In the genomic region with DNA sequence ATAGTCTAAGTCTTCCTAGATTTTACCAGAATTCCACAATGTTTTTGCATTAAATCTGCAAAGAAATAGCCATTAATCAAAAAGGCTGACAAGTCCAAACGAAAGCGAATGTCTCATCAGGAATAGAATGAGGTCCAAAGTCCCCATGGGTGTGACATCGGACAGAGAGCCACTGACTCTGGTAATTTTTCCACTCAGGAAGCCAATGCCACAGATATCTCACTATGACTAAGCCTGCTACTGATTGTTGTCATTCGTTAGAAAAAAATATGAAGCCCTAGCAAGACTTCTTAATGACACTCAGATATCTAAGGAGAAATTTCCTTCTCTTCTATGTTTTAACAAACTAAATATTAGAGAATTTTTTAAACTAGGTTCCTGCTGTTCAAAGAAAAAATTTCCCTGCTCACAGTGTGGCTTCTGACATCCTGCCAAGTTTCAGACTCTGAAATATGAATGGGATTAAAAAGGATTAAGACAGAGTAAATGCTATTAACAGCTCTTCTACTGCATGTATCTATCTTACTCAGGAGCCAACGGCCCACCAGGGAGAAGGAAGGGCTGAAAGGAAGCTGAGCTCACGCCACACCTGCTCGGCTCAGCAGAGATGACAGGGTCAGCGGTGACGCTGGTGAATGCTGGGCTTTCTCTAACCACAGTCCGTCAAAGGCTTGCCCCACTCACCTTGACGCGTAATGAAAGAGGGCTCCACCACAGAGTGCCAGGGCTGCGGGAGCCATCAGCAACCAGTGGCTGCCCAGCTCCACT, we compare ENCODE assay signal across 8 mouse cellular contexts.
A peak's percentile ranks its signal among the peaks of the same experiment; 100 is the strongest.
DNase-seq lines count a peak whose midpoint lies in the region; ATAC-seq and TF ChIP-seq lines count a peak whose summit lies in the region.
"Had no signal": no experiment of that assay in that cellular context is flagged by ENCODE, and none has a peak within 500 bp of the region (broad histone marks: within the 10 kb centered on the region; RNA-seq: fewer than 3 reads in every experiment).

No protein-coding gene starts in this region.

- DNase-seq in lung, embryonic 14.5 days: peak; percentile 45
- no peak for DNase-seq in lung, postnatal 4 days
- peak; percentile 77 for DNase-seq in cerebellum, adult 9-10 months
- DNase-seq in ovary, postnatal 36 days (ENCODE audit: low spot score): no peak
- DNase-seq in urinary bladder, postnatal 14 days (ENCODE audit: low spot score): no peak

- H3K4me3 ChIP-seq in lung, embryonic 14.5 days (ENCODE audit: low read depth, low read length): no peak overlapping the region
- H3K4me3 ChIP-seq in macrophage (ENCODE audit: inconsistent target): no peak overlapping the region
- H3K4me3 ChIP-seq in stomach, embryonic 15.5 days (replicated peaks): no peak overlapping the region

- H3K27me3 ChIP-seq in lung, embryonic 14.5 days (ENCODE audit: insufficient read depth, low read length): no peaks in the 10 kb centered on the region
- 0 out of 2 replicates have a peak, but pooled peaks cover 4% of the 10 kb centered on the region for H3K27me3 ChIP-seq in stomach, embryonic 15.5 days (replicated peaks)

- no peak overlapping the region for H3K9ac ChIP-seq in lung, embryonic 14.5 days
- H3K9ac ChIP-seq in stomach, embryonic 15.5 days: no peak overlapping the region
- H3K9ac ChIP-seq: liver, embryonic 14.5 days had no signal

- no peak overlapping the region for H3K4me2 ChIP-seq in lung, embryonic 14.5 days
- peak overlapping the region; percentile 22 for H3K4me2 ChIP-seq in stomach, embryonic 15.5 days

- H3K79me2 ChIP-seq in macrophage (ENCODE audit: inconsistent target): peaks cover 100% of the 10 kb centered on the region

- ATAC-seq in lung, embryonic 14.5 days (ENCODE audit: insufficient read depth): no peak
- ATAC-seq in stomach, embryonic 15.5 days (ENCODE audit: insufficient read depth, low FRiP score, low read depth): peak; percentile 64; the same call in 1 of the 2 replicates

- H3K9me3 ChIP-seq in lung, embryonic 14.5 days (ENCODE audit: low read depth, low read length): no peaks in the 10 kb centered on the region
- H3K9me3 ChIP-seq in stomach, embryonic 15.5 days: no peaks in the 10 kb centered on the region

- no peaks in the 10 kb centered on the region for H3K36me3 ChIP-seq in lung, embryonic 14.5 days (ENCODE audit: insufficient read depth)
- no peaks in the 10 kb centered on the region for H3K36me3 ChIP-seq in macrophage (ENCODE audit: inconsistent target)
- no peaks in the 10 kb centered on the region for H3K36me3 ChIP-seq in stomach, embryonic 15.5 days

- H3K4me1 ChIP-seq in lung, embryonic 14.5 days (ENCODE audit: insufficient read depth): no peaks in the 10 kb centered on the region
- peaks cover 16% of the 10 kb centered on the region for H3K4me1 ChIP-seq in stomach, embryonic 15.5 days

- no peak for TF ChIP-seq CTCF in lung, embryonic 14.5 days (IDR thresholded peaks at IDR 0.05; ENCODE audit: low read depth)

- 33% methylated on average over 13 of the region's 13 CpGs for WGBS in lung, embryonic 14.5 days
- WGBS in macrophage (ENCODE audit: missing documents): 18% methylated on average over 13 of the region's 13 CpGs
- WGBS in stomach, embryonic 15.5 days: 18% methylated on average over 13 of the region's 13 CpGs

- no peak overlapping the region for H3K27ac ChIP-seq in lung, embryonic 14.5 days (ENCODE audit: low read depth)
- peak overlapping the region; percentile 66 for H3K27ac ChIP-seq in macrophage
- peak overlapping the region; percentile 54 for H3K27ac ChIP-seq in stomach, embryonic 15.5 days
- H3K27ac ChIP-seq: liver, embryonic 14.5 days had no signal

Comparison
In these comparisons a context has a peak if more than half of its experiments do, and no peak if none do; other contexts are left out.
1. DNase-seq: peak in lung, embryonic 14.5 days (single experiment) and cerebellum, adult 9-10 months (single experiment); none in lung, postnatal 4 days (0 of 2), ovary, postnatal 36 days (single experiment) and urinary bladder, postnatal 14 days (single experiment).